8 mouse cellular contexts compared by ENCODE assay signal in the genomic region with DNA sequence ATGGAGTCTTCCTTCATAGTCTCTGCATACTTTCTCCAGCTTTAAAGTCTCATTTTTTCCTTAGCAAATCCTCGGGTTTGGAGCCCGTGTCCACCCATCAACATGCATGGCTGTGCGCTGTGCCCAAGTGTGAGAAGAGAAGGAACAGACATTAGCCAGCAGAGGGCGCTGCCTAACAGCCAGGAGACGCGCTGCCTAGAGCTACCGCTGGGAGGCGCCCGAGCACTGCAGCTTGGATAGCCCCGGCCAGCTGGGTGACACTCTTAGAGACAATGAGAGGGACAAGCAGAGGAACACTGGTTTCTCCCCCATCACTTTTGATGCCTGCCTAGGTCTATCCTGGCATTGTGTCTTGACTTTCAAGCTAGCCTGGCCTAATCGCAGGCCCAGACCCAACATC. TPM values are rescaled to one million over a fixed set of nuclear protein-coding genes. Genes with fewer than 3 reads are reported as not detected.
DNase-seq lines count a peak whose midpoint lies in the region; ATAC-seq and TF ChIP-seq lines count a peak whose summit lies in the region.

No protein-coding gene starts in this region.

- DNase-seq in T-cell, adult 2 months (ENCODE audit: low spot score), result peak; percentile 85
- peak; percentile 87 to 97 for DNase-seq in cerebellum, postnatal 4 days (ENCODE audit: low spot score in 2 of 2)
- peak; percentile 70 to 72 for DNase-seq in gastrocnemius, adult 8-10 months (ENCODE audit: low spot score in 2 of 2)
- peak; percentile 47 for DNase-seq in hindlimb bud, embryonic 11.5 days (ENCODE audit: extremely low spot score, low read depth, low spot score)
- peak; percentile 88 to 96 for DNase-seq in left cerebral cortex, adult 2 months (ENCODE audit: extremely low spot score in 1 of 2, low spot score in 2 of 2)
- peak; percentile 86 for DNase-seq in right cerebral cortex, adult 18-20 months
- DNase-seq in urinary bladder, adult 2 months (ENCODE audit: low spot score), result peak; percentile 98

- no peak overlapping the region for H3K27ac ChIP-seq in left cerebral cortex, adult 2 months

- H3K4me3 ChIP-seq in left cerebral cortex, adult 2 months, result no peak overlapping the region

- ATAC-seq in megakaryocyte, adult 5-6 weeks (ENCODE audit: poor library complexity, severe bottlenecking), result peak; percentile 100

- no peak; the same call in none of the 2 replicates for TF ChIP-seq CTCF in left cerebral cortex, adult 2 months (IDR thresholded peaks at IDR 0.05)

- intact Hi-C loops in left cerebral cortex, adult 2 months (cut with DNase I), result loop anchor here (1.0 to 2.0 kb wide), 3 partner anchors 130 to 650 kb away; partner anchors contain the start of gene Enah

RNA-seq across cellular contexts. Expression of gene Lbr, which starts 46.0 kb away (rescaled TPM):
- 10 to 100 TPM; 20.4 to 23.4 (median 23.0) TPM for total RNA-seq in gastrocnemius, adult 8-10 months (2022)
- 10 to 100 TPM; 12.6 to 15.9 TPM for total RNA-seq in left cerebral cortex, adult 2 months (2021)
- total RNA-seq in megakaryocyte, adult 5-6 weeks (2015), result 457 and 500 TPM in 2 replicates
- 415 and 440 TPM in 2 replicates for total RNA-seq in megakaryocyte, adult 5-6 weeks (2017)
- polyA plus RNA-seq in urinary bladder, adult 2 months (2012; rRNA removed), result 24.7 and 25.4 TPM in 2 replicates

Comparison
In these comparisons a context has a peak if more than half of its experiments do, and no peak if none do; other contexts are left out.
1. DNase-seq: peak in every context shown above with its lines; median percentile 98 in urinary bladder, adult 2 months; 92 in cerebellum, postnatal 4 days; 92 in left cerebral cortex, adult 2 months; 86 in right cerebral cortex, adult 18-20 months; 85 in T-cell, adult 2 months; 71 in gastrocnemius, adult 8-10 months; 47 in hindlimb bud, embryonic 11.5 days.
2. RNA of gene Lbr, which starts 46.0 kb away (total RNA-seq): 415 to 500 TPM in megakaryocyte, adult 5-6 weeks; 20.4 to 23.4 TPM in gastrocnemius, adult 8-10 months and 12.6 to 15.9 TPM in left cerebral cortex, adult 2 months; every median in the first group is over 10 times any median in the second.